Mouse (Mus musculus): Measurements from ENCODE around the gene Snx5. TPM values are rescaled to one million over a fixed set of nuclear protein-coding genes. Genes with fewer than 3 reads are reported as not detected.

The Snx5 gene
- polyA plus RNA-seq, 1 experiment from 2014 or later = 55.2 TPM

DNA sequence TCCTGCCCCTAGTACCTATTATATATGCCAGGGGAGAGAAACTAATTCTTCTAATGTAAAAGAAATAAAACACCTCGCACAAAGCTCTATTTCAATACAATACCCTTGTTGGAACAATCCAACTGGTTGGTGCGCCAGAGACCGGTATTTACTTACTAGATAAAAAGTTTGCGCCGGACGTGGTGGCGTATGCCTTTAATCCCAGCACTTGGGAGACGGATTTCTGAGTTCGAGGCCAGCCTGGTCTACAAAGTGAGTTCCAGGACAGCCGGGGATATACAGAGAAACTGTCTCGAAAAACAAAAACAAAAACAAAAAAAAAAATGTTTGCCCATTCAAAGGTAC is 1.4 kb downstream of the Snx5 start:
- no peak for ATAC-seq
- Histone ChIP-seq H3K9ac (replicated peaks; ENCODE audit: low read depth, low read length) (peak overlapping the region; percentile 44; the same call in 1 of the 2 replicates), H3K9me3 (ENCODE audit: control insufficient read depth, low read length) (no peaks in the 10 kb centered on the region), H3K4me3 (replicated peaks; ENCODE audit: low read length) (peak overlapping the region; percentile 70), H3K4me1 (replicated peaks; ENCODE audit: control insufficient read depth, insufficient read depth, low read length) (peaks cover 21% of the 10 kb centered on the region), H3K27ac (ENCODE audit: low read length) (no peak overlapping the region), H3K27me3 (replicated peaks; ENCODE audit: control insufficient read depth, insufficient read depth, low read length) (no peaks in the 10 kb centered on the region), H3K4me2 (ENCODE audit: low read length) (peak overlapping the region; percentile 76), H3K36me3 (ENCODE audit: control insufficient read depth, insufficient read depth) (no peaks in the 10 kb centered on the region)
- WGBS = 2% methylated on average over 11 of the region's 11 CpGs

DNA sequence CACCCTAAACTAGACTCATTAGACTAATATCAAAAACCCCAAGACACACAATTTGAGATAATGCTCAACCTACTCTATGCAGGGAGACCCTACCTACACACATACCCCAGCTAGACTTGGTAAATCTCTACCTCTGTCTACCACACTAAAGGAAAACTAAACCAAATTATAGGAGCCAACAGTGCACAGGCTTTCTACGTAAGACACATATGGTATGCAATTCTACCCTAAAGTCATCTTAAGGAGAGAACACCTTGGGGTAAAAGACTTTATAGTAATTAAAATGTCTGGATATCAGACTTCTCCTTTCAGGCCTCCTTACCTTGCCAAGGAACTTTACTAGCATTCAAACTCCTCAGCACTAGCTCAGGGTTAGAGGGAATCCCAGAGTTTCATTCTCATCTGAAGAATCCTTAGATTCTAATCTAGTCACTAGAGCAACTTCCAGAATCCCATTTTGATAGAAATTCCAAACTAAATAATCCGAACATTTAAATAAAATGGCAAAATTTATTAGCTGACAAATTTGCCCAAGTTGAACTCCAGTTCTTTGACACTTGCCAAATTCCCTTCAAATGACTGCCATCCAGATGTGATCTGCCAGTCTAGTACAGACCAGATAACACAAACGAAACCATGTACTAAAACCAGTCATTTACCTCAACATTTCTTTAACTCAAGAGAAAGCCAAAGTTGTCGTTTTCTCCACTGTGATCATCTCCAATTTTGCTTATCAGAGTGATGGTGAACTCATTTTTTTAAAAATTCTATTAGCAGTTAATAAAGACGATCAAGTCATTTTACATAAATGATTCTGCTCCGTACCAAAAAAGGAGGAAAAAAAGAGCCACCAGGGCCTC is 2.0 kb downstream of the Snx5 start:
- 9% methylated on average over 6 of the region's 6 CpGs for WGBS
- Histone ChIP-seq H3K36me3 (ENCODE audit: control insufficient read depth, insufficient read depth) (no peaks in the 10 kb centered on the region), H3K9ac (replicated peaks; ENCODE audit: low read depth, low read length) (peak overlapping the region; percentile 44; the same call in 1 of the 2 replicates), H3K4me3 (replicated peaks; ENCODE audit: low read length) (peak overlapping the region; percentile 70), H3K27ac (ENCODE audit: low read length) (no peak overlapping the region), H3K9me3 (ENCODE audit: control insufficient read depth, low read length) (no peaks in the 10 kb centered on the region), H3K4me1 (replicated peaks; ENCODE audit: control insufficient read depth, insufficient read depth, low read length) (peaks cover 21% of the 10 kb centered on the region), H3K27me3 (replicated peaks; ENCODE audit: control insufficient read depth, insufficient read depth, low read length) (no peaks in the 10 kb centered on the region), H3K4me2 (ENCODE audit: low read length) (peak overlapping the region; percentile 76)
- no peak for ATAC-seq

DNA sequence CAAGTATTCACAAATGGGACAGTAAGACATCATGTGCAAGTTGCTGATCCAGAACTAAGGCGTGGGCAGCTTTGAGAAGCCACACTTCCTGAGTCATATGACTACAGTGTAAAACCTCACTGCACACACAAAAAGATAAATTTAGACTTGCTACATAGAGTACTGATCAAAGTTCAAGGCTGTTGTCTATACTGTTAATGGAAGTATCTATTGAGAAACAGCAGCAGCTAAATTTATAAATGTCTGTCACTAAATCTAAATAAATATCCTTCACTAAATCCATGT is 3.0 kb downstream of the Snx5 start:
- H3K9ac ChIP-seq (replicated peaks; ENCODE audit: low read depth, low read length) = no peak overlapping the region
- no peaks in the 10 kb centered on the region for H3K9me3 ChIP-seq (ENCODE audit: control insufficient read depth, low read length)
- 72% methylated on average over 1 of the region's 1 CpGs for WGBS
- H3K36me3 ChIP-seq (ENCODE audit: control insufficient read depth, insufficient read depth) = no peaks in the 10 kb centered on the region
- no peak for ATAC-seq
- no peaks in the 10 kb centered on the region for H3K27me3 ChIP-seq (replicated peaks; ENCODE audit: control insufficient read depth, insufficient read depth, low read length)
- H3K4me2 ChIP-seq (ENCODE audit: low read length) = no peak overlapping the region
- H3K4me3 ChIP-seq (replicated peaks; ENCODE audit: low read length) = no peak overlapping the region
- no peak overlapping the region for H3K27ac ChIP-seq (ENCODE audit: low read length)
- peaks cover 21% of the 10 kb centered on the region for H3K4me1 ChIP-seq (replicated peaks; ENCODE audit: control insufficient read depth, insufficient read depth, low read length)

DNA sequence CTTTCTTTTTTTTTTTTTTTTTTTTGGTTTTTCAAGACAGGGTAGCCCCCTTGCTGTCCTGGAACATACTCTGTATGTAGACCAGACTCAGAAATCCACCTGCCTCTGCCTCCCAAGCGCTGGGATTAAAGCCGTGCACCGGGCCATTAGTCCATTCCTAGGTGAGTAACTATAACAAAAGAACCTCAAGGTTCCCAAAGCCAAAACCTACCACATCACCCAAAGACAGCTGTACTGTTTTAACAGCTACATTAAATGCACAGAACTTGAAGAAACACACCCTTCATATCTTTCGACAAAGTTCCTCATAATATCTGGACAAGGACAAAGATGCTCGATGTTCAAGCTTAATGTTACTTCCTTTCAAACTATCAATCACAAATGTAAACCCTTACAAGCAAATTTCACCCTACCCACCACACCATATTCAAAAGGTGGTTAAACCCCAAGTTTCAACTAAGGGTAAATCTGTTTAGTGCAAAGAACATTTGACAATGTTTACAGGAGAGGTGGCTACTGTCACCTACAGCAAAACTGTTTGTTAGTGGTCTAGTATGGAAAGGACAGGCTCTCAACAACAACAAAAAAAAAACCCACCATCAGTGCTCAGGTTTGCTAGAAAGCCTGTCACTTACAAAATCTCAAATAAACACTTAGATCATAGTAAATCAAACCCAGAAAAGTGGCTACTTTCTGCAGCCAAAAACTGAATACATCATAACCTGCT is 3.5 kb downstream of the Snx5 start:
- Histone ChIP-seq H3K4me2 (ENCODE audit: low read length) (no peak overlapping the region), H3K9ac (replicated peaks; ENCODE audit: low read depth, low read length) (no peak overlapping the region), H3K4me3 (replicated peaks; ENCODE audit: low read length) (no peak overlapping the region), H3K4me1 (replicated peaks; ENCODE audit: control insufficient read depth, insufficient read depth, low read length) (peaks cover 21% of the 10 kb centered on the region), H3K9me3 (ENCODE audit: control insufficient read depth, low read length) (no peaks in the 10 kb centered on the region), H3K27me3 (replicated peaks; ENCODE audit: control insufficient read depth, insufficient read depth, low read length) (no peaks in the 10 kb centered on the region), H3K27ac (ENCODE audit: low read length) (no peak overlapping the region), H3K36me3 (ENCODE audit: control insufficient read depth, insufficient read depth) (no peaks in the 10 kb centered on the region)
- 56% methylated on average over 5 of the region's 5 CpGs for WGBS
- ATAC-seq = no peak

DNA sequence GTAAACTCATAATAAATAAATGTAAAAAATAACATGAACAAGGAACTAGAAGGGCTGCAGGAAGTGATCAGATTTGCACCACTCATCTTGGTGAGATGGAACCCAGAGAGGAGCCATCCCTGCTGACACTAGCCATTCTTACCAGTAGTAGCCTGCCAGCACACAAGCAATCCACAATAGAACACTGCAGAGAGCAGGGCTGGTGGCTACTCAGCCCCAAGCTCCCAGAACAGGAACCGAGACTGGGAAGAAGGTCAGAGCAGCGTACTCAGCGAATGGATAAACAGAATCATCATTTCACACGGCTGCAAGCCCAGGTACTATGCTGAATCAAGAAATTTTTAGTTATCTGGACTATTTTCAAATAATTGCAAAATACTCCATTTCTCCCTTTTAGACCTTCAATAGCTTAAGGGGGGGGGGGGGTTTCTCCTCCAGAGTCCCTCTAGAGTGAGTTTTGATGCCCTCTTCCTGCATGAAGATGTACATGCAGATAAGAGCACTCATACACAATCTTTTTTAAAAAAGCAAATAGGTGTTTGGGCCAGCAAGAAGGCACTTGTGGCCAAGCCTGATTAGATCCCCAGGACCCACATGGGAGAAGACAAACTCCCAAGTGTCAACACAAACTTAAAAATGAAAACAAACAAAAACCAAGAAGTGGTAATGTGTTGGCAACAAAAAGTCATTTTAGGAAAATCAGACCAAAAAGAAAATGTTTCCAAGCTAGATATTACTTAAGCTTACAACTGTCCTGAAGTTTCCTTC is 4.6 kb downstream of the Snx5 start:
- Histone ChIP-seq H3K36me3 (ENCODE audit: control insufficient read depth, insufficient read depth) (no peaks in the 10 kb centered on the region), H3K27me3 (replicated peaks; ENCODE audit: control insufficient read depth, insufficient read depth, low read length) (no peaks in the 10 kb centered on the region), H3K27ac (ENCODE audit: low read length) (no peak overlapping the region), H3K4me3 (replicated peaks; ENCODE audit: low read length) (no peak overlapping the region), H3K9me3 (ENCODE audit: control insufficient read depth, low read length) (no peaks in the 10 kb centered on the region), H3K4me1 (replicated peaks; ENCODE audit: control insufficient read depth, insufficient read depth, low read length) (peaks cover 20% of the 10 kb centered on the region), H3K9ac (replicated peaks; ENCODE audit: low read depth, low read length) (no peak overlapping the region), H3K4me2 (ENCODE audit: low read length) (no peak overlapping the region)
- ATAC-seq = no peak
- 52% methylated on average over 4 of the region's 4 CpGs for WGBS

DNA sequence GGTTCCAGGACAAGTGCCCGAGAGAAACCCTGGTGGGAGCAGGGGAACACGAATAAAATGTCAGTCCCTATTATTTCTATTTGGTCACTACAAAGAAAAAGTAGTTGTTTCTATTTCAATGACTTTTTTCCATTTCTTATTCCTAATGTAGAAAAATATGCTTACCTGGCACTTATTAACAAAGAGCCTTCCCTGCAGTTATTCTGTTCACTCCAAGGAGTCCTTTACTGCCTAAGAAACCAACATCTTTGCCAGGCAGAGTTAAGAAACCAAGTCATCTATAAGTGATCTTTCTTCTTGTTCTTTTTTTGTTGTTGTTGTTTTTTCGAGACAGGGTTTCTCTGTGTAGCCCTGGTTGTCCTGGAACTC is 5.6 kb downstream of the Snx5 start:
- Histone ChIP-seq H3K4me1 (replicated peaks; ENCODE audit: control insufficient read depth, insufficient read depth, low read length) (peaks cover 19% of the 10 kb centered on the region), H3K4me2 (ENCODE audit: low read length) (no peak overlapping the region), H3K9ac (replicated peaks; ENCODE audit: low read depth, low read length) (no peak overlapping the region), H3K27ac (ENCODE audit: low read length) (no peak overlapping the region), H3K27me3 (replicated peaks; ENCODE audit: control insufficient read depth, insufficient read depth, low read length) (no peaks in the 10 kb centered on the region), H3K36me3 (ENCODE audit: control insufficient read depth, insufficient read depth) (no peaks in the 10 kb centered on the region), H3K4me3 (replicated peaks; ENCODE audit: low read length) (no peak overlapping the region), H3K9me3 (ENCODE audit: control insufficient read depth, low read length) (no peaks in the 10 kb centered on the region)
- WGBS = 71% methylated on average over 3 of the region's 3 CpGs
- no peak for ATAC-seq

DNA sequence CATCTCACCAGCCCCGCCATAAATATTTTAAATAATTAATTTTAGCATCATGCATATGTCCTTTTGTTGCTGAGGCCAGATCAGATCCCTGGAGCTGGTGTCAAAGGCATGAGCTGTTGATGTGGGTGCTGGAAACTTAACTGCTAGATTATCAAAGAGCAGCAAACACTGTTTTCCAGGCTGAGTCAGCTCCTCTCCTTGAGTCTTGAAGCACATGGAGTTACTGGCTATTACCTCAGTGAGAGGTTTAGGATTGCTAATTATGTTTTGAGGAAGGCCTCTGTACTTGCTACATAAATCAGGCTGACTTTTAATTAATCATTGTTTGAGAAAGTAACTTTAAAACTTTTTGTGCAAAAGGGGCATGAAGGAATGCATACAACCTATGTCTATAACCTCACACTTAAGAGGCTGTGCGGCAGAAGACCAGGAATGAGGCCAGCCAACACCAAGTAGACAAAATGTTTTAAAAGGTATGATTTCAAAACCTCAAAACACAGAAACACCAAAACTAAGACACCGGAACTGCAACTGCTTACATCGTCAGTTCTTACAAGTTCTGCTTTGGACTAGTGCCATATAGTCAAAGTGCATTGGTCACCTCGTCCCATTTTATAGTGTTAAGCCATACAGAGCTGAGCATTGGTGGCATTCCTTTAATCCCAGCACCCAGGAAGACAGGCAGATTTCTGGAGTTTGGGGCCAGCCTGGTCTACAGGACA is 6.1 kb downstream of the Snx5 start:
- Histone ChIP-seq H3K36me3 (ENCODE audit: control insufficient read depth, insufficient read depth) (no peaks in the 10 kb centered on the region), H3K27ac (ENCODE audit: low read length) (no peak overlapping the region), H3K4me2 (ENCODE audit: low read length) (no peak overlapping the region), H3K9me3 (ENCODE audit: control insufficient read depth, low read length) (no peaks in the 10 kb centered on the region), H3K27me3 (replicated peaks; ENCODE audit: control insufficient read depth, insufficient read depth, low read length) (no peaks in the 10 kb centered on the region), H3K4me3 (replicated peaks; ENCODE audit: low read length) (no peak overlapping the region), H3K4me1 (replicated peaks; ENCODE audit: control insufficient read depth, insufficient read depth, low read length) (peaks cover 19% of the 10 kb centered on the region), H3K9ac (replicated peaks; ENCODE audit: low read depth, low read length) (no peak overlapping the region)
- WGBS = 73% methylated on average over 5 of the region's 5 CpGs
- ATAC-seq = no peak

DNA sequence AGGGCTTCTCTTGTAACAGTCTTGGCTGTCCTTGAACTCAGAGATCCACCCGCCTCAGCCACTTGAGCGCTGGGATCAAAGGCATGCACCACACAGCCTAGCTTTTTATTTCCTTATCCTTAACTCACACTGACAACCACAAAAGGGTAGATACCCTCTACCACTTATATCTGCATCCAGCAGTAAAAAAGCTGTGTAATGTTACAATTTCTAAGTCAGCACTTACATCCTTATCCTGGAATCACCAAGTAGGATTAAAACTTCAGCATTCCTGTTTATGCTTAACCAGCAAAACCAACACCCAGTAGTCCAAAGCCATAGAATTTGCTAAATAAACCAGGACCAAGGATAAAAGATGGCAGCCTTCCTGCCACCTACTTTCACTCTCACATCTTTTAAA is 7.9 kb downstream of the Snx5 start:
- Histone ChIP-seq H3K36me3 (ENCODE audit: control insufficient read depth, insufficient read depth) (peaks cover 5% of the 10 kb centered on the region), H3K27ac (ENCODE audit: low read length) (no peak overlapping the region), H3K9ac (replicated peaks; ENCODE audit: low read depth, low read length) (no peak overlapping the region), H3K27me3 (replicated peaks; ENCODE audit: control insufficient read depth, insufficient read depth, low read length) (no peaks in the 10 kb centered on the region), H3K4me2 (ENCODE audit: low read length) (no peak overlapping the region), H3K4me3 (replicated peaks; ENCODE audit: low read length) (no peak overlapping the region), H3K9me3 (ENCODE audit: control insufficient read depth, low read length) (no peaks in the 10 kb centered on the region), H3K4me1 (replicated peaks; ENCODE audit: control insufficient read depth, insufficient read depth, low read length) (peaks cover 6% of the 10 kb centered on the region; the same call in 1 of the 2 replicates)
- ATAC-seq = no peak
- WGBS = 95% methylated on average over 2 of the region's 2 CpGs

DNA sequence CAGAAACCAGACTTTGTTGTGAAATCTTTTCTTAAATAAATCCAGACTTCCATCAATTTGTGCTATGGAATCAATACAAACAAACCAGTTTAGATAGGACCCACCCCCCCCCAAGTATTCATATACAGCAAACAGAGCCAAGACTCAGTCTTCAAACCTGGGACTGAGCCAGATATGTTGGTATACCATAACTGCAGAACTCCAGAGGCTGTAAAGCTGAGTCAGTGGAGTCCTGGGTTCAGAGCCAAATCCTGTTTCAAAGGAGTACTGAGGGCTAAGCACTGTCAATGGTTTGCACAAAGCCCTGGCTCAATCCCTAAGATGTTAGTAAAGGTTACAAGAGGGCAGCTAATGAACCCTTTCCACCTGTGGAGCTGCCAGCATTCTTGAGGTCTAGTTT is 20.6 kb downstream of the Snx5 start:
- Histone ChIP-seq H3K9me3 (ENCODE audit: control insufficient read depth, low read length) (no peaks in the 10 kb centered on the region), H3K27me3 (replicated peaks; ENCODE audit: control insufficient read depth, insufficient read depth, low read length) (no peaks in the 10 kb centered on the region), H3K36me3 (ENCODE audit: control insufficient read depth, insufficient read depth) (peaks cover 32% of the 10 kb centered on the region), H3K4me2 (ENCODE audit: low read length) (no peak overlapping the region), H3K9ac (replicated peaks; ENCODE audit: low read depth, low read length) (no peak overlapping the region), H3K4me3 (replicated peaks; ENCODE audit: low read length) (no peak overlapping the region), H3K27ac (ENCODE audit: low read length) (no peak overlapping the region), H3K4me1 (replicated peaks; ENCODE audit: control insufficient read depth, insufficient read depth, low read length) (no peaks in the 10 kb centered on the region)
- no peak for ATAC-seq
